Mouse (Mus musculus): ENCODE results near the gene Tal1.

Gene Tal1

DNA sequence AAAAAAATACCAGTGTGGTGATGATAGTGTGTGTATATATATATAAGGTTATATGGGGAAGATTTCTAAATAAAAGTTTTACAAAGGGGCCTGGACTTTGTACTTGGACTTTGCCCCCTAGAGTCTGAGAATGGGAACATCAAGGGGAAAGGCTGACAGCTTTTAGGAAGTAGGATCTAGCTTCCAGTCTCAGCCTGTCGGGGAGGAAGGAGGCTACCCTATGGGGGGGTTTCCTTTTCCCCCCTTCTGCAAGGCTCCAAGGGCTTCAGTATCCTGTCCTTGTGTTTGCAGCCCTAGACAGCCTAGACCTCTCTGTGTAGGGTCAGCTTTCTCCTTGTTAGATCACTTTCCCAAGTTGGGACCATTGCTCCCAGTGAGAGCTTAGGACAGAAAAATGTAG is 15.4 kb downstream of the Tal1 start:
- DNase-seq (ENCODE audit: low spot score in 2 of 2), result no peak

DNA sequence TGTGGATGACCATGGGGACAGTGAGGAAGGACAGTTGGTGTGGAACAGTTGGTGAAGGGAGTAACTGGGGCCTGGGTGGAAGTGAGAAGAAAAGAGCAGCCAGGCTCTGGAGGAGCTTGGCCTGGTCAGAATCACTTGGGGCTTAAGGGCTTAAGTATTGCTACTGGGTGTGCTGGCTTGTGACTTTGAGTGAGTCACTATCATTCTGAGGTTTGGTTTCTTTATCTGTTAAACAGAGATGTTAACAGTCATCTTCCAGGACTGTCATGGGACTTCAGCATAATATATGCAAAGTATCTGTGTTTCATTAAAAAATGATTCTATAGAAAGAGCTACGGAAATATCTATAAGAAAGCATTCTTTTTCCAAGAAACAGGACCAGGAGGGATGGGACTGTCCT is 18.6 kb downstream of the Tal1 start:
- no peak for DNase-seq (ENCODE audit: low spot score in 2 of 2)

DNA sequence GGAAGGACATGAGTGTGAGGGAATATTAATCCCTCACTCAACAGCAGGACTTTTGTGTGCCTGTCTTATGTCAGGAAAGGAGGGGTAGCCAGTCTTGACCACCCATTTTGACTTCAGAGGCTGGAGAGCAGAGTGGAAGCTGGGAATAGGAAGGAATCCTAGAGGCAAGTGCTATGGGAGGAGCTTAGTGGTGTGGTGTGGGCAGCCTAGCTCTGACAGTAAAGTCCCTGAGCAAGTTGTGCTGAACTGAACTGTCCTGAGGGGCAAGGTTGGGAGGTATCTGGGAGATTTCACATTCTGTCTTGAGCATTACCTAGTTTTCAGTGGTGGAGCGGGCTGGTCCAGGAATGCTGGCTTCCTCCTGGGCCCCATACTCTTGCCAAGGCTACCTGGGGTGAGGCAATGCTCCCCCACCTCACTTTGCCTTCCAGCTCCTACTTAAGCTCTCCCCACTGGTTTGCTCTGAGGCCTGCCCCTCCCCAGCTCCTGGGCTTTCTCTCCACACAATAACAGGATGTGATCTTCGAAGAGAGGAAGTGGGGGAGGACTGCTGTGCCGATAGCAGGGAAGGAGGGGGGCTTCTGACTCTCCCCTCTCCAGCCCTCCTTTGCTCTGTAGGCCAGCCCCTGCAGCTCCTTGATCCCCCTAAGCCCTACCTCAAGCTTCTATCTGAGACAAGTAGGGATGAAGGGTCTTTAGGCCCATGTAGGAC is 19.1 kb downstream of the Tal1 start:
- DNase-seq (ENCODE audit: low spot score in 2 of 2), result peak; percentile 17 to 38

DNA sequence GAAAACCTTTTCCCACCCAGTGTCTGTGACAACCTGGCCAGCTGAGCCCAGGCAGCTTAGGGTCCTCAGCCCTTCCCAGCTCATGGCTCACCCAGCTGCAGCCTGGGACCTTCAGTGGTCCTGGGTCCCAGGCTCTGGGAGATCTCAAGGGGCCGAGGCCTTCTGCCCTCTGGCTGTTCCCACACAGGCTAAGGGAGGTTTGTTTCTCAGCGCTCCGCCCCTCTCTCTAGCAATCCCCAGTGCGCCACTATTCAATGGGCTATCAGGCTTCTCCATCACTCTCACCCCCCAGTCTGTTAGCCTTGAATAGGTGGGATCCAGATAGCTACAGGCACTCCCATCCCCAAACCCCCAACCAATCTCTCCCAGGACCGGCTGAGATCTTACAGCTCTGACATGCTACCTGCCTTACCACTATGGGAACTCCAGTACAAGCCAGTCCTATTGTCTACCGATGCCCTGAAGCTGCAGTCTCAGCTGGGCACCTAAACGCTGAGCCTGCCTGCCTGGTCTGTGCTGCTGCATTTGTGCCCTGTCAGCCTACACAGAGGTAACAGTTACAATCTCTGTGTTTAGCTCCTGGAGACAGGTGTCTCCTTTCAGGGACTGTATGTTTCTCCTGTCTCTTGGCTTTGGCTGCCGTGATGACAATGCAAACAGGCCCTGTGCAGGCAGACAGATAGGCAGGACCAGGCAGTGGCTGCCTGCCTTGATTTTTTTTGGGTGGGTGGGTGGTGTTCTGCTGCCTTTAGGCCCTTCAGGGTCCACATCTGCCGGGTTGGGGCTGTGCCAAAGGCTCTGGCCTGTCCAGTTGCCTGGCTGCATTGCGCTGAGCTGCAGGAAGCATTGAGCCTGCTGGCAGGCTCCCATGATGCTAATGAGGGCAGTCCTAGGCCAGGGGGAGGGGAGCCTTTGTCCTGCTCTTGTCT is 22.9 kb downstream of the Tal1 start:
- no peak for DNase-seq (ENCODE audit: low spot score in 2 of 2)

DNA sequence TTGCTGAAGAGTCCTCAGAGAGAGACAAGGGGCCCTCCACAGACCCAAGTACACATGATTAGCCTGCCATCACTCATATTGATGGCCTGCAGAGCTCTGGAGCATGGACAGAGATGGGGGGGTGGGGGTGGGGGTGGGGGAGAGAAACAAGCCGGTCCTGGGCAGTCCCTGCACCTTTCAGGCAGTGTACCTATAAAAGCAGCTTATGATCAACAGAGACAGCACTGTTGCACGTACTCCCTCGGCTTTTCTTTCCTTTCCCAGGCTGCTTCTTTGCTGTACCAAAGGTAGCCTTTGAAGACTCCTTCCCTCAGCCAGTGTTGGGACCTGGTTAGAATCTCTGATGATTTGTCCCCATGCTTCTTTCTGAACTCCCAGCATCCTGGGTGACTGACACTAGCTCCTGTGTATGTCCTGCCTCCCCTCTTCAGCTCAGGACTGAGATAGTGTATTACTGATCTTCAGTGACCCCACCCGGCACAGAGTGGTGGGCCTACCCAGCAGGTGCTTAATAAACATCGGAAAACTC is 23.7 kb downstream of the Tal1 start:
- no peak for DNase-seq (ENCODE audit: low spot score in 2 of 2)

DNA sequence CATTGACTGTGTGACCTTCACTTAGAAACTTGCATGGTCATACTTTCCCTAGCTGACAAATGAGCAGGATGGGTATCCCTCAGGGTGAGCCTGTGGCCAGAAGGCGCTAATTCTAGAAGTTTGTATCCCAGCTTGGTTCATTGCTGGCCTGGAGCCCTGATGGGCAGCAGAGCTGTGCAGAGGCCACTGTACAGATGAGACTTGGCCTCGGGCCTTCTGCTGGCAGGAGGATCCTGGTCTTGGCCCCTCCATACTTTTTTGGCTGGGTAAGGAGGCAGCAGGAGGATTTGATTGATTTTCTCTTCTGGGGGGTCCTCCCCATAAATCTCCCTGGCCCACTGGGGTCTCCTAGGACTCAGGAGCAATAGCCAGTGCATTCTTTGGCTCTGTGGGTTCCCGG is 26.8 kb downstream of the Tal1 start:
- no peak for DNase-seq (ENCODE audit: low spot score in 2 of 2)

DNA sequence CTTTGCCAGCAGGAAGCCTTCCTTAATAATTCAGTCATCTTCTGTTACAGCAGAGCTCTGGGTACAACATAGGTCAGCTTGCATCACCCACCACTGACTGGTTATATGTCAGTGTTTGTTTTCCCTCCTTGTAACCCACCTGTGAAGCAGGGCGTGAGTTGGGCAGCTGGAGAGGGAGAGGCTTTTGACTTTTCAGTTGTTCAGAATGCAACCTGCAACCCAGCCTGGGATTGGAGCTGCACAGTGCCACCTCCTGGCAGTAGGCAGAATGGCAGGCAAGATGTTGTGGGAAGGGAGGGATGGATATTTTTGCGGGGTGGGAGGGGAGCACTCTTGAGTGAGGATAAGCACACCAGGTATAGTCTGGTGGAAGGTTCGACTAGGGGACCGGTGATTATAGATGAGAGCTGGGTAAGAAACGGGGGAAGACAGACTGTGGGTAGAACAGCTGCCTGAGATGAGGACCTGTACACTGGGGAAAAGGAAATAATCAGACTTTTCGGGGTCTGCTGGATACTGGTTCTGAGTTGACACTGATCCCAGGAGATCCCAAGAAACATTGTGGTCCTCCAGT is 29.4 kb downstream of the Tal1 start:
- peak in 1 of 2 experiments; percentile 54 for DNase-seq (ENCODE audit: low spot score in 2 of 2)

DNA sequence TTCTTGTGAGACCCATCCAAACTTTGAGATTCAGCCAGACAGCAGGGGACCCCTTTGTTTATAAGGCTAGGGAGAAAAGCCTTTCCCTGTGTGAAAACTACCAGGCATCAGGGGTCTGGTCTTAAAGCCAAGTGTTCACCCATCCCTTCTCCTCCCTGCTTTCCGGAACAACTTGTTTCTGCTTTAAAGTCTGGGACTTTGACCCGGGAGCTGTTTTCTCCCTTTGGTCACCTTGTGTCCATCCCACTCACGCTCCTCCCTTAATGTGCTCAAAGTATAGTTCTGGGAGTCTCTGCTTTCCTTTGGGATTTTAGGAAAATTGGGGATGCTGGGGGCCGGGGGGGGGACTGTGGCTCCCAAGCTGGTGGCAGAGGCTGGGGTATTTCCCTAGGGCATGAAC is 30.0 kb downstream of the Tal1 start:
- DNase-seq (ENCODE audit: low spot score in 2 of 2), result no peak

DNA sequence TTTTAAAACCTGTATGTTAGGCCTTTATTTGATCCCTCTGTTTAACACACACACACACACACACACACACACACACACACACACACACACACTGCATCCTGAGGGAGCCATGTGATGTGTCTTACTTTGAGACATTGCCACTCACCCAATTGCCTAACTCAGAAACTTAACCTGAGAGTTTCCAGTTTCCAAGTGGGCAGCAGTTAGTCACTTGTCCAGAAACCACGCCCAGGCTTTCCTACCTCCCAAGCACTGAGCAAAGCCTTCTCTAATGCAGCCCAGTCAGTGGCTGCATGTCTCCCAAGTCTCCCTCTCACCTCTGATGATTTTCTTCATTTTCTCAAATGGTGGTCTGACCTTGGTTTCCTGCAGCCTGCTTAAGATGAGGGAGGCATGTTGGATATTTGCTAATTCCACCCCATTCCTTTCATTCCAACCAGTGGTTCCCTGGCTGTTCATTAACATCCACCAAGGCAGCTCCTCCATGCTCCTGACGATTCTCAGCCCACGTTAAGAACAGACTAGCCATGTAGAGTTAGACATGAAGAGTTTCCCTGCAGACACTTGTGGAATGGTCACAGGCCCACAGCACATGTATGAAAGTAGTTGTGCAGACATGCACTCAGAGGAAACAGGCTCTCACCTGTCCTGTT is 30.7 kb downstream of the Tal1 start:
- no peak for DNase-seq (ENCODE audit: low spot score in 2 of 2)

DNA sequence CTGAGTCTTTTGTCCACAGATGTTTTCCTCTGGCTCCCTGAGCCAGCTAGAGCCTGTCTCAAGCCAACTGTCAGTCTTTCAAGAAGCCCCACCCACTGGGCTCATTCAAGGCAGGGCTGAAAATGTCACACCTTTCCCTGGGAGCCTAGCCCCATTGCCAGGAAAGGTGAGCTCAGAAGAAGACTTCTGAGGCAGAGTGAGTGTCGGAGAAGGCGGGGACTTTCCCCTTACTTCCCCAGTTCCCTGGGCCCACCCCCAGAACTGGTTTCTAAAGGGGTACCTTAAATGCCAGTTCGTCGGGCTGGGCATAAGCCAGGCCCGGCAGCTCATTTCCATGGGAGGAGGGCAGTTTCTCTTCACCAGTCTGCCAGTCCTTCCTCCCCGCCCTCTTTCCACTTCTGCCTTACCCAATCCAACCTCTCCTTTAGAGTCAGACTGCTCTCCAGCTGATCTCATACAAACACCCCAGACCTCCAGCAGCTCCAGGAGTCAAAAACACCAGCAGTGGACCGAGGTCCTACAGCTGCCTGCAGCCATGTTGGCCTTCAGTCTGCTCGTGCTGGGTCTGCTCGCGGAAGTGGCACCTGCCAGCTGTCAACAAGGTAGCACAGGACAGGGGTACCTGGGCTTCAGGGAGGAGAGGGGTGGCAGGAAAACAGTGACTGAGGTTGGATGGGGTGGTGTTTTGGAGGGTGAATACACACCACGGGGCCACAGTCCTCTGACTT is 32.5 kb downstream of the Tal1 start, which contains the start of gene Pdzk1ip1:
Gene Pdzk1ip1, plus strand, starts transcription at position 98 of the 728 bp plus-strand sequence.
- DNase-seq (ENCODE audit: low spot score in 2 of 2), result no peak

DNA sequence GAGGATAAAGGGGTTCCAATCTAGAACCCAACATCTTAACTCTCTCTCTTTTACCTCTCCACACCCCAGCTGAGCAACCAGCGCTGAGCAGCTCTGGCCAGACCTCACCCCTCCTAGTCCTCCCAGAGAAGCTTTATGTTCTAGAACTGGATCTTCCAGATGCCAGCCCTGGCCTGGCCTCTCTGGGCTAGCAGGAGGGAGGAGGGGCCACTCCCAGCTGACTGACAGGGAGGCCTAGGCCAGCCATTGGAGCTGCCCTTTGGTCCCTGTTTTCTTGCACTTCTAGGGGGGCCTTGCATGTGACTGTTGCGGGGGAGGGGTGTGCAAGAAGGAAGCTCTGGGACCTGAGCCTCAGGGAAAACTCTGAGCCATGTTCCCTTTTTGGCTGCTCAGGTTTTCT is 34.4 kb downstream of the Tal1 start:
- no peak for DNase-seq (ENCODE audit: low spot score in 2 of 2)

DNA sequence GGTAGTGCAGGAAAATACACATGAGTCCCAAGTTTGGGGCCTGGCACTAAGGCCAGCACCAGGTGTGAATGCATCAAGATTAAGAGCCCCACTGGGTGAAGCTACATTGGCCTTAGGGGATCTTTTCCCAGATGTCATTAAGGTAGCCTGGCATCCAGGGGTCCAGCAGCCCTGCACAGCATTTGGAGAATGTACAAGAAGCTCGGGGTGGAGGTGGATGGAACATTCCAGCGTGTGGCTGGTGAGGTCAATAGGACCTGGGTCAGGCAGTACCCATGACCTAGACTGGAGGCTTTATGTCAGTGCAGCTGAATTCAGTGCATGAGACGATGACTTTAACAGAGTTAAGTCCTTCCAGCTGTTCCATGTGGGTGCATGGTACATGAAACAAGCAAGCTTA is 35.6 kb downstream of the Tal1 start:
- no peak for DNase-seq (ENCODE audit: low spot score in 2 of 2)

DNA sequence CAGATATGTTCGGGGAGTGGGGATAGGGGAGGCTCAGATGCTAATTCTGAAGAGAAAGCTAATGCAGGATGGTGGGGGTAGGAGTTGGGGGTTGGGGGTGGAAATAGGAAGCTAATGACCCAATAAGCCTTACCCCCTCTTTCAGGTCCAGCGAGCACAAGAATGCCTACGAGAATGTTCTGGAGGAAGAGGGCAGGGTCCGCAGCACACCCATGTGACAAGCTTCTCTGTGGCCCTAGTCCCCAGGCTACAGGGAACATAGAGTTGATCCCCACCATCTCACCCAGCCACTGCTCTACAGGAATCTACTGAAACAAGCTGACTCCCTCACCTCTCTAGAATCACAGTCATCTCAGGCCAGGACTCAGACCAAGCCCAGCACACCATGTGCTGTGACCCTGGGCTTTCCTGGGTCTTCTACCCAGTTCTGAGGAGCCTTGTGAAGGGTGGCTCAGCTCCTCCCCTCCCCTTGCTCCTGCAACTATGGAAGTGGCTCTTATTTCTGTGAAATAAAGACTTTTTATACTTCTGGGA is 37.2 kb downstream of the Tal1 start:
- no peak for DNase-seq (ENCODE audit: low spot score in 2 of 2)

DNA sequence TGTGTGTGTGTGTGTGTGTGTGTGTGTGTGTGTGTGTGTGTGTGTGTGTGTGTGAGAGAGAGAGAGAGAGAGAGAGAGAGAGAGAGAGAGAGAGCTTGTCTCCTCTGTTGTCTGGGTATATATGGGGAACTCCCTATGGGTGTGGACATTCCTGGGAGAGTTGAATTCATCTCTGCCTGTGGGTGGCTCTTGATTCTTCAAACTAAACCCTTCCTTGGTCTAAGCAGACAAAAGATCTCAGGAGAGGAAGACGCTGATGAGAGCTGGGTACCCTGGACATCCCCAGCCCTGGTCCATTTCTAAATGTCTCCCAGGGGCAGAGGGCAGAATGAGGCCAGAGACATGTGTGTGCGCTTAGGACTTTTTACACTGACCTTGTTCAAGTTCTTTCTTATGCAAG is 37.8 kb downstream of the Tal1 start:
- DNase-seq (ENCODE audit: low spot score in 2 of 2), result no peak

DNA sequence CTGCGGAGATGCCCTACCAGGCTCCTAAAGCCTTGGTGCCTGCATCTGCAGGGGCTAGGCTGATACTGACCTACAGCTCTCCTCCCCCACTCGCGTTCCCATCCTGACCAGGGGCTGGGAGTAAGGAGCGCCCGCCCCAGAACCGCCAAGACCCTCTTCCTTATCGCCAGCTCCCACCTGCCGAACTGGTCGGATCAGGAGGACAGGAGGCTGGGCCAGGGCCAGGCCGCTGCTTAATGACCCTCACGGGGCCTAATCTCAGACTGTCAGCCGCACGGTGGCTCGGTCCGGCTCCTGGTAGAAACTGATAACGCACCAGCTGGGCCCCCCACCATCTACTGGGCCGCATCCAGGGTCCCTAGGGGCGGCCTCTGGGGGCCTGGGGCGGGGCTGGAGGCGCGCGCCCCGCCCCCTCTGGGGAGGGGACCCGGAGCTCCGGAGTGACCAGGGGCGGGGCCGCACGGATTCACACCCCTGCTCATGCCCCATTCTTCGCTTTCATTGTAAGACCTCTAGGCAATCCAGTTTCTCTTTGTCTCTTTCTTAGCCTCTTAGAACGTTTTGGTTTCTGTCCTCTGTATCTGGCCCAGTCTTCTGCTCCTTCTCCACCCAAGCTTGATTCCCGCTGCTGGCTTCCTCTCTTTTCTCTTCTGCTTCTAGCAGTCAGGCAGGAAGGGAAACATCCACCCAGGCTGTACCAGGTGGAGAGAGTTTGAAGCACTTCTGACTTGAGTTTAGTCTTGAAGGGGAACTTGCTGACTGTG is 39.6 kb downstream of the Tal1 start:
- DNase-seq (ENCODE audit: low spot score in 2 of 2), result no peak

DNA sequence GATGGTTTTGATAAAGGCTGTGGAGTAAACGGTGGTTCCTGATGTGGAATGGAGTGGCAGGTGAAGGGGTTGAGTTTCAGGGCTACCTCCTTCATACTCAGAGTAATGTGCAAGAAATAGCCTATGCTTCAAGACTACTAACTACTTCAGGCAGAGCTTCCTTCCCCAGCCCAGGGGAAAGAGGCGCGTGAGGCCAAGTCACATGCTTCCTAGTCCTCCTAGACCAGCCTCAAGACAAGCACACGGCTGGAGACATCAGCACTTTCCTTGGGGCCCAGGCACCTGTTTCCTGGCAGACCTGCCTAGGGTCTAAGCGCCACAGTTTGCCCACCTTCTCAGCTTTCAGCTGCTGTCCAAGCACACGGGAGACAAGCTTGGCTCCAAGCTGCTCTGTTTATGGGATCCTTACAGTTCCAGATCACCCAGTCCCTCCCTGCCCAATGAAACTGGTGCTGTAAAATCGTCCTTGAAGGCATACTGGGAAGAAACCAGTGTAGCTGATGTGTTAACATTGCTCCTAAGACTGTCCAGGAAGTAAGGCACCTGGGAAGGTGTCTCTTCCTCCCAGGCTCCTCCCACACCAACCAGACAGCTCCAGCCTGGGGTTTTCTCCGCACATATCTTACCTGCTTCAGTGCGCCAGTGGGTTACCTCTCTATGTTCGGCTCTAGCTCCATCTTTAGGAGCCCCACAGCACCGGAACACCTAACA is 40.4 kb downstream of the Tal1 start:
- no peak for DNase-seq (ENCODE audit: low spot score in 2 of 2)

DNA sequence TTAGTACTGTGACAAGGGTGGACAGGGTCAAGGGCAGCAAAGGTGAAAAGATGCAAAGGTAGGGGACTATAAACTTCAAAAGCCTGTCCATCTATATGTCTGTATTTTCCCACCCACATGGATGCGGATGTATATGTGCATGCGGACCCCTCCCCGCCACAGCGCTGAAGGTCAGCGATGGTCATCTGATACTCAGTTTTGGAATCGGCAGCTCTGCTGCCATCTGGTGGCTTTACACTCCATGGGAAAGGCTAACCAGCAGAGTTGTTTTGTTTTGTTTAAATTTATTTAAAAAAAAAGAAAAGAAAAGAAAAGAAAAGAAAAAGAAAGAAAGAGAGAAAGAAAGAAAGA is 40.9 kb downstream of the Tal1 start:
- DNase-seq (ENCODE audit: low spot score in 2 of 2), result no peak

DNA sequence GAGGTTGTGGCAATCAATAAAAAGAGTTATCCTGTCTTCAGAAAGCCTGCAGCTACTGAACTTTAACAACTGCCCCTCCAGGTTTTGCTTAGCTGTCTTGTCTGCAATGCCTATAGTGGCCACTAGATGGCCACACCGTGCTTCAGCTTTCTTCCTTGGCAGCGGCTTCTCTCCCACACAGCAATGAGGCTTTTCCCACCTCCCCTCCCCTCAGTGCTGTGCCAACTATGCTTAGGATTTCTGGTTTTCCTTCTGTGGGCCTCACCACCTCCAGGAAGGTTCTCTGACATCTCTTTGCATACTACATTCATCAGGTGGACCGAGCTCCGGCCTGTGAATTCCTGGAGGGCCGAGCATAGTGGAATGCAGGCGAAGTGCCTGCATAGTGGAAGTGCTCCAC is 45.5 kb downstream of the Tal1 start:
- peak in 1 of 2 experiments; percentile 20 for DNase-seq (ENCODE audit: low spot score in 2 of 2)

DNA sequence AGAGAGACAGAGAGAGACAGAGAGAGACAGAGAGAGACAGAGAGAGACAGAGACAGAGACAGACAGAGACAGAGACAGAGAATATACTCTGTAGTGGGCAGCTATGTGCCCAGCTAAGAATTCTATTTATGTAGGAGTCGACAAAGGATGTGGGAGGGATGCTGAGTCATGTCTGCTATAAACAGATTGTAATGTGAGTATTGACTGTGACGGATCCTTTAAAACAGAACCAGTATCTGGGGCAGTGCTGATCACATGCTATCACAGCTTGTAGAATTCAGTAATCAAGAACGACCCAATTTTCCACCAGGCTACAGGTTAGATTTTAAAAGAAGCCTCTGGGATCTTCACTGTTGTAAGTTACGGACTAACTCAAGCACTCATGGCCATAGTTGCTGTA is 47.3 kb downstream of the Tal1 start:
- DNase-seq (ENCODE audit: low spot score in 2 of 2), result no peak

DNA sequence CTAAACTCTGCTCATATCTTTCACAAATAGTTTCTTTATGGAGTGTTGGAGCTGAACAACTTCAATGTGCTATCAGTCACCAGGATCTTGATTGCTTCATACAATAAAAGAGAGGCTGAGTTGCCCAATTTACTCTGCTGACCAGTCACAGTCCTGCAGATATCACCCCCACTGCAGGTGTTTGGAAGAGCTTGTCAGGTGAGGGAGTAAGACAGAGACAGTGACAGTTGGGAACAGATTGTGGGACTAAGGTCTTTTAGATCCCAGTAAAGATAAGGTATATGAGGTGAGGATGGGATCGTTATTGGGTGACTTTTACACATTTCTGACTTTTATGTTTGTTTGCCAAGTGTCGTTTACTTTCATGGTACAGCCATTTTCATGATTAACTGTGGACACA is 54.9 kb downstream of the Tal1 start:
- no peak for DNase-seq (ENCODE audit: low spot score in 2 of 2)
